9 mouse cellular contexts compared by ENCODE assay signal in genomic region chr16:56232736-56233135, GRCm38 (mm10). TPM values are rescaled to one million over a fixed set of nuclear protein-coding genes. Genes with fewer than 3 reads are reported as not detected.
DNase-seq lines count a peak whose midpoint lies in the region.
"Had no signal": no experiment of that assay in that cellular context is flagged by ENCODE, and none has a peak within 500 bp of the region (broad histone marks: within the 10 kb centered on the region; RNA-seq: fewer than 3 reads in every experiment).

No protein-coding gene starts in this region.

- peak; percentile 3 to 11 for DNase-seq in heart, adult 18-20 months
- no peak for DNase-seq in heart, postnatal 36 days
- peak; percentile 48 for DNase-seq in left cerebral cortex, postnatal 4 days
- no peak for DNase-seq in left cerebral cortex, adult 9 months (ENCODE audit: low spot score in 2 of 2)
- DNase-seq in cerebellum, postnatal 25 days = peak; percentile 34 to 53
- peak; percentile 6 to 20 for DNase-seq in layer of hippocampus, postnatal 14 days (ENCODE audit: low spot score in 2 of 2)
- DNase-seq in urinary bladder, postnatal 10 days (ENCODE audit: low spot score) = no peak
- no peak for DNase-seq in liver
- DNase-seq: thymus, postnatal 4 days had no signal

- intact Hi-C loops in heart, postnatal 36 days (cut with DNase I) = no loop called here
- intact Hi-C loops in left cerebral cortex, postnatal 4 days (cut with DNase I) = no loop called here

RNA-seq across cellular contexts. Expression of gene Impg2, which starts 28.6 kb away (rescaled TPM):
- under 1 TPM in 1 of 2 experiments, not detected in 1; 0.10 TPM for total RNA-seq in heart, adult 18-20 months (2021)
- under 1 TPM; 0.08 to 0.11 TPM for total RNA-seq in heart, postnatal 36 days (2021)
- 1 to 10 TPM in 1 of 2 experiments, under 1 TPM in 1; 0.50 to 2.4 TPM for total RNA-seq in left cerebral cortex, postnatal 4 days (2021)
- total RNA-seq in layer of hippocampus, postnatal 14 days (2021) = under 1 TPM; 0.71 to 0.74 TPM

Comparison
In these comparisons a context has a peak if more than half of its experiments do, and no peak if none do; other contexts are left out.
1. DNase-seq: peak in heart, adult 18-20 months (2 of 2), left cerebral cortex, postnatal 4 days (single experiment), cerebellum, postnatal 25 days (2 of 2) and layer of hippocampus, postnatal 14 days (2 of 2); none in heart, postnatal 36 days (0 of 2), left cerebral cortex, adult 9 months (0 of 2), urinary bladder, postnatal 10 days (single experiment) and liver (single experiment).